Mouse (Mus musculus): ENCODE measurements around the gene Smim22.

DNA sequence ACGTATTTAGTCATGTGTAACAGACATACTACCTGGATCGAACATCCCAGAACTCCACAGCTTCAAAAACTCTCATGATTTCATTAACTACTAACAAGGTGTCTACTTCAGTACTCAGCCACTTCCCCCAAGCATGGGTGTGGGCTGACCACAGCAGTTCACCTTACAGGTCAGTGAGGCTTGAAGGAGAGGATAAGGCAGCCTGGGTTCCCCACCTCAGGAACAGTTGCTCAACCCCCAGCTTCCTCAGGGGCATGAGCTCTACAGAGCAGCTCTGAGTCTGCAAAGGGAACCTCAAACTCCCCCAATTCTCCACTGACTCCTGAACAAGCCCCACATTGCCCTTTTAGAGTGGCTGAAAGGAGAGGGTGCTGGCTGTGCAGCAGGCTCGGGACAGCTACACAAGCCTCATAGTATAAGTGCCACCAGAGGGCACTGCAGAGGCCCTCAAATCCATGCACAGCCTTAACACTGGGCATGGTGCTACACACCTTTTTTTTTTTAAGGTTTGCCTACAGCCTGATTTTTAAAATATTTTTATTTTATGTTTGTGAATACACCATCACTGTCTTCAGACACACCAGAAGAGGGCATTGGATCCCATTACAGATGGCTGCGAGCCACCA is 27.2 kb upstream of the Smim22 start:
- peak; percentile 74 for TF ChIP-seq CTCF (IDR thresholded peaks at IDR 0.05; ENCODE audit: low read depth)
- no peak for TF ChIP-seq EP300 (IDR thresholded peaks at IDR 0.05; ENCODE audit: low read depth)

Measured in liver, postnatal 0 days (tissue).